Mouse (Mus musculus) embryonic facial prominence, embryonic 14.5 days (tissue): Measurements from ENCODE around the gene Ifi27. TPM values are rescaled to one million over a fixed set of nuclear protein-coding genes. Genes with fewer than 3 reads are reported as not detected.
"Not testable (repeated sequence)": the region's sequence is repeated elsewhere in the genome, so short reads cannot be mapped to it uniquely, and the experiment has no call there.

Experiments used
- ATAC-seq: fragments of 200-750 bp; cut with Nextera tagmentation; 2 replicates; pipeline ENCODE4 v1.8.0; 2017; ENCODE audit warnings: low read depth, moderate number of reproducible peaks, moderate TSS enrichment
- DNase-seq: peaks from one replicate; pipeline ENCODE4 v3.0.0-alpha.2; 2015; ENCODE audit warnings: low spot score
- H3K27ac ChIP-seq: fragments of 300-500 bp; sonication (generic); replicated peaks from 2 replicates; pipeline ENCODE4 v1.5.1; 2014; ENCODE audit warnings: low read depth, mild to moderate bottlenecking, low read length, moderate library complexity
- H3K27me3 ChIP-seq: fragments of 300-500 bp; sonication (generic); replicated peaks from 2 replicates; pipeline ENCODE4 v1.6.1; 2014; ENCODE audit warnings: low read length; ENCODE audit not compliant: control insufficient read depth, insufficient read depth
- H3K36me3 ChIP-seq: fragments of 300-500 bp; sonication (generic); 2 replicates; pipeline ENCODE4 v1.6.1; 2014; ENCODE audit warnings: low read length, mixed read lengths; ENCODE audit not compliant: control insufficient read depth, insufficient read depth
- H3K4me1 ChIP-seq: fragments of 300-500 bp; sonication (generic); 2 replicates; pipeline ENCODE4 v1.6.1; 2014; ENCODE audit warnings: antibody characterized with exemption, low read length; ENCODE audit not compliant: control insufficient read depth, insufficient read depth
- H3K4me2 ChIP-seq: fragments of 300-500 bp; sonication (generic); 2 replicates; pipeline ENCODE4 v1.6.1; 2014; ENCODE audit warnings: low read depth, mild to moderate bottlenecking, low read length, moderate library complexity, mixed read lengths
- H3K4me3 ChIP-seq: fragments of 300-500 bp; sonication (generic); 2 replicates; pipeline ENCODE4 v1.5.1; 2014; ENCODE audit warnings: low read depth, mild to moderate bottlenecking, low read length
- H3K9ac ChIP-seq: fragments of 300-500 bp; sonication (generic); 2 replicates; pipeline ENCODE4 v1.6.1; 2014; ENCODE audit warnings: low read depth, mild to moderate bottlenecking, low read length, moderate library complexity, mixed read lengths
- H3K9me3 ChIP-seq: fragments of 300-500 bp; sonication (generic); 2 replicates; pipeline ENCODE4 v1.6.1; 2016; ENCODE audit warnings: low read length; ENCODE audit not compliant: control insufficient read depth
- WGBS: fragments of 180-500 bp; shearing (Covaris S2); extraction: QIAGEN DNeasy Blood & Tissue Kit; methylation state at CpG from one replicate; pipeline ENCODE4 v1.1.7; 2014; 5-methylcytosine and 5-hydroxymethylcytosine counted together
- polyA plus RNA-seq: library from polyadenylated mRNA; unstranded; fragments of >200 nt; fragmentation: Nextera tagmentation; extraction: Ambion mirVana; gene quantifications from 2 replicates; pipeline ENCODE4 v1.2.1, GENCODE M21; 2014

Gene Ifi27
- polyA plus RNA-seq, 1 experiment from 2014 or later = 69.9 TPM

- no peaks in the 10 kb centered on the region for H3K9me3 ChIP-seq
- no peak overlapping the region for H3K4me3 ChIP-seq
- 71% methylated on average over 1 of the region's 1 CpGs for WGBS
- no peak overlapping the region for H3K27ac ChIP-seq
- no peaks in the 10 kb centered on the region for H3K4me1 ChIP-seq
- no peak for DNase-seq
- ATAC-seq = no peak
- H3K4me2 ChIP-seq = no peak overlapping the region
- H3K36me3 ChIP-seq = no peaks in the 10 kb centered on the region
- H3K27me3 ChIP-seq = no peaks in the 10 kb centered on the region
- H3K9ac ChIP-seq = no peak overlapping the region
Observed at GRCm38 (mm10) chr12:103437601-103438000, 3.6 kb downstream of the Ifi27 start.

GRCm38 (mm10) chr12:103443524-103443923 lies 9.5 kb downstream of the Ifi27 start, which contains the start of gene Ifi27l2a:
TSS of gene Ifi27l2a (minus strand) at chr12:103443680.
- ATAC-seq (no peak), DNase-seq (peak; percentile 7)
- H3K9ac ChIP-seq = no peak within 1 kb of the TSS
- 45% methylated on average over 3 of the region's 3 CpGs for WGBS
- no peaks in the 10 kb centered on the region for H3K9me3 ChIP-seq
- H3K4me1 ChIP-seq = no peaks in the 10 kb centered on the region
- H3K36me3 ChIP-seq = no peaks in the 10 kb centered on the region
- no peak within 1 kb of the TSS for H3K4me2 ChIP-seq
- H3K27ac ChIP-seq = no peak within 1 kb of the TSS
- H3K27me3 ChIP-seq = no peaks in the 10 kb centered on the region
- H3K4me3 ChIP-seq = no peak within 1 kb of the TSS

DNA sequence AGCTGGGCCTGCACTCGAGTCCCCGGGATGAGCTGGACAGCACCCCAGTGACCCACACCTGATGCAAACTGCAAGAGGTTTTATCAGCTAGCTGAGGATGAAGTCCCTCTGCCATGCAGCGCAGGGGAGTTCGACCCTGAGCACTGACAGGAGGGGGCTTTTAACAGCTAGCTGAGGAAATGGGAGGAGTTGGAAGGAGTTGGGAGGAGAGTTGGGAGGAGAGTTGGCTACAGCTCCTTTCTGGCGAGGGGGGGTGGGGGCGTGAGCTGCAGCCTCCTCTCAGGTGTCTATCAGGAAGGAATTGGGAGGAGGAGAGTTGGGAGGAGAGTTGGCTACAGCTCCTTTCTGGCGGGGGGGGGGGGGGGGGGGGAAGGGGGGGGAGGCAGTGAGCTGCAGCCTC lies 10.2 kb downstream of the Ifi27 start:
- not testable (repeated sequence) for H3K27ac ChIP-seq, ATAC-seq, H3K9ac ChIP-seq, H3K4me3 ChIP-seq, H3K27me3 ChIP-seq, H3K36me3 ChIP-seq, H3K4me1 ChIP-seq, H3K4me2 ChIP-seq, H3K9me3 ChIP-seq
- 44% methylated on average over 5 of the region's 7 CpGs for WGBS
- DNase-seq = peak; percentile 1

DNA sequence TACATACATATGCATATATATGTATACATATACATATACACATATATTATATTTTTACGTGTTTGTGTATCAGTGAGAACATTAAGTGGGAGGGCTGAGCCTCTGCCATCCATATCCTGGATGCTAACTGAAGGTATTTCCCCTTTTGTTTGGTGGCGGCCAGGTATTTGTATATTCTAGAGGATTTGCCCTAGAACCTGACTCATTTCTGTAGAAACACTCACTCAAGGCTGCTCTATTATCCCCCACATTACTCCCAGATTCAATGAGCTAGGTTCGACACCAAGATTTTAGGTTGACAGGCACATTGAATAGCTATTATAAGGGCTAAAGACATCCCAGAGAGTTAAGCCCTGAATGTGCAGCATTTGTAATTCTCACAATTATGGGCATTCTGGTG lies 11.0 kb downstream of the Ifi27 start:
- H3K9ac ChIP-seq = no peak overlapping the region
- H3K9me3 ChIP-seq = no peaks in the 10 kb centered on the region
- H3K4me1 ChIP-seq = no peaks in the 10 kb centered on the region
- ATAC-seq = no peak
- no peak for DNase-seq
- no peak overlapping the region for H3K27ac ChIP-seq
- no peak overlapping the region for H3K4me2 ChIP-seq
- no peaks in the 10 kb centered on the region for H3K27me3 ChIP-seq
- no peak overlapping the region for H3K4me3 ChIP-seq
- WGBS = 72% methylated on average over 3 of the region's 3 CpGs
- H3K36me3 ChIP-seq = no peaks in the 10 kb centered on the region

DNA sequence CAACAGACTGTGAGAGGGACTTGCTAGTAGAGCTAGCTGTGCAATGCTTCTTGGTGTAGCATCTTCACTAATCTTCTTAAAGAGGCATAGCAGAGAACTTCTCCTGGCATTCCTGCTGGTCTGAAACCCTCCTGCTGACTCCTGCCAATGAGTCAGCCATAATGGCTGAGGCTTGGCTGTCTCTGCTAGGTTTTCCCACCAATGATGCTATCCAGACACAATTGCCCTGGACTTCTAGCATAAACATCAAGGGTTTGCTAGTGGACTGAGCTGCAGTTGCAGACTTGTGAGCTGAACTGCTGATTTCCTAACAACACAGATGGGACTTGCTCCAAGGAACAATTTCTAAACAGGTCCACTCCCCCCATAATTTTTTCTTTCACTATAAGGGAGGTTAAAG lies 19.4 kb downstream of the Ifi27 start:
- no peak for DNase-seq
- Histone ChIP-seq H3K9ac (no peak overlapping the region), H3K4me1 (no peaks in the 10 kb centered on the region), H3K9me3 (no peaks in the 10 kb centered on the region), H3K36me3 (no peaks in the 10 kb centered on the region), H3K27ac (no peak overlapping the region), H3K4me2 (no peak overlapping the region), H3K27me3 (no peaks in the 10 kb centered on the region), H3K4me3 (no peak overlapping the region)
- no peak for ATAC-seq

- ATAC-seq, H3K9ac ChIP-seq, H3K4me1 ChIP-seq, H3K9me3 ChIP-seq, H3K36me3 ChIP-seq, H3K27me3 ChIP-seq, H3K27ac ChIP-seq, H3K4me2 ChIP-seq, DNase-seq, H3K4me3 ChIP-seq: not testable (repeated sequence)
- WGBS = no CpG with 5 or more reads among the region's 1 CpGs
Observed at GRCm38 (mm10) chr12:103456727-103457126, 22.7 kb downstream of the Ifi27 start.

DNA sequence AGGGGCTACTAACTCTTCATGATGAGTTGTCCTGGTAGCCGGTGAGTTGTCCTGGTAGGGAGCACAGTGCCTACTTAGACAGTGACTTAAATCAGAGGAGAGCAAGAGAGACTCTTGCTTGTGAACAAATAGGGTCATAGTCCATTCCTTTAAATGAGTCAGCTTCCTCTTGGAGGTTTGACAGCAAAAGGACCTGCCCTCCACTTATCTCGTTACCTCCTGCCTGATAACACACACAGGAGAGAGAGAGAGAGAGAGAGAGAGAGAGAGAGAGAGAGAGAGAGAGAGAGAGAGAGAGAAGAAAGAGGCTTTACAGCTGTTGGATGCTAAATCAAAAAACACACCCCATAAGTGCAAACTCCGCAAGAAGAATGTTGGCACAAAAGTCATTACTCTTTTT lies 23.1 kb downstream of the Ifi27 start, which contains the start of gene Ifi27l2b:
Ifi27l2b (minus strand) TSS at position 84 of the 400 bp plus-strand sequence.
- Histone ChIP-seq H3K4me2 (no peak within 1 kb of the TSS), H3K4me3 (no peak within 1 kb of the TSS), H3K27me3 (no peaks in the 10 kb centered on the region), H3K9me3 (no peaks in the 10 kb centered on the region), H3K27ac (no peak within 1 kb of the TSS), H3K4me1 (no peaks in the 10 kb centered on the region), H3K9ac (no peak within 1 kb of the TSS), H3K36me3 (no peaks in the 10 kb centered on the region)
- WGBS = 68% methylated on average over 3 of the region's 3 CpGs
- no peak for ATAC-seq
- no peak for DNase-seq

GRCm38 (mm10) chr12:103474481-103474880 lies 40.5 kb downstream of the Ifi27 start:
- no peak overlapping the region for H3K9ac ChIP-seq
- H3K4me1 ChIP-seq = no peaks in the 10 kb centered on the region
- no peaks in the 10 kb centered on the region for H3K36me3 ChIP-seq
- no peak overlapping the region for H3K4me3 ChIP-seq
- no peak for DNase-seq
- no peak overlapping the region for H3K27ac ChIP-seq
- no peak overlapping the region for H3K4me2 ChIP-seq
- no peaks in the 10 kb centered on the region for H3K27me3 ChIP-seq
- H3K9me3 ChIP-seq = no peaks in the 10 kb centered on the region
- no peak for ATAC-seq
- WGBS = 59% methylated on average over 2 of the region's 2 CpGs

DNA sequence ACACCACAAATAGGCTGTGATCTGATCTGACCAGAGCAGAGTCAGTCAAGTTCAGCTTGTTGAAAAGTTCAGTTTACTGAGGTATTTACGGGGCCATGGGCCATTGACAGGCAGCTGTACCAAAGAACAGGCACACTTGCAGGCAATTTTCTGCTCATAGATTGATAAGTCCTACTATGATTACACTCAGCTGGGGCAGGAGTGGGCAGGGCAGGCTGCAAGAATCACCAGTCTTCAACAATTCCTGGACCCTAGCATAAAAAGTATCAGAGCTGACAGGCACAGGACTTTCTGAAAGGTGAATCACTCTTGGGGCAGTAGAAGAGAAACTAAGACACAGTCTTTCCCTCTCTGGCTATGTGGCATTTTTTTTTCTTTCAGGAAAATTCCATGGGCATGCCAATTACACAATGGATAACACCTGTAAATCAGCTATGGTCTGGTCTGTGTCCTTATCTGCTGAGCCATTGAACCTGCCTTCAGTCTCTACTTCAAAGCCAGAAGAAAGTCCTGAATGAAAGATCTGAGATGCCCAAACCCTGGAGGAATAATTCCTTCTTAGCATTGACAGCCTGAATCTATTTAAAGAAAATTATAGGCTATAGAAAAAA lies 42.9 kb downstream of the Ifi27 start:
- Histone ChIP-seq H3K9ac (no peak overlapping the region), H3K27me3 (no peaks in the 10 kb centered on the region), H3K27ac (no peak overlapping the region), H3K4me2 (no peak overlapping the region), H3K4me1 (no peaks in the 10 kb centered on the region), H3K36me3 (no peaks in the 10 kb centered on the region), H3K9me3 (no peaks in the 10 kb centered on the region), H3K4me3 (no peak overlapping the region)
- 45% methylated on average over 1 of the region's 1 CpGs for WGBS
- no peak for DNase-seq
- ATAC-seq = no peak
